Mouse (Mus musculus) midbrain, embryonic 12.5 days (tissue): ENCODE measurements around the gene Spem2. TPM values are rescaled to one million over a fixed set of nuclear protein-coding genes. Genes with fewer than 3 reads are reported as not detected.
A peak's percentile ranks its signal among the peaks of the same experiment; 100 is the strongest.

Experiments
- ATAC-seq: fragments of 200-750 bp; cut with Nextera tagmentation; 2 replicates; pipeline ENCODE4 v1.8.0; 2017; ENCODE audit warnings: low read depth, moderate TSS enrichment, moderate library complexity; ENCODE audit not compliant: low FRiP score
- H3K27ac ChIP-seq: fragments of 300-500 bp; sonication (generic); replicated peaks from 2 replicates; pipeline ENCODE4 v1.5.1; 2016; ENCODE audit warnings: mild to moderate bottlenecking
- H3K27me3 ChIP-seq: fragments of 300-500 bp; sonication (generic); 2 replicates; pipeline ENCODE4 v1.6.1; 2016; ENCODE audit warnings: mild to moderate bottlenecking
- H3K36me3 ChIP-seq: fragments of 300-500 bp; sonication (generic); 2 replicates; pipeline ENCODE4 v1.6.1; 2016
- H3K4me1 ChIP-seq: fragments of 300-500 bp; sonication (generic); 2 replicates; pipeline ENCODE4 v1.6.1; 2016
- H3K4me2 ChIP-seq: fragments of 300-500 bp; sonication (generic); replicated peaks from 2 replicates; pipeline ENCODE4 v1.6.1; 2016; ENCODE audit warnings: mild to moderate bottlenecking, moderate library complexity
- H3K4me3 ChIP-seq: fragments of 300-500 bp; sonication (generic); 2 replicates; pipeline ENCODE4 v1.5.1; 2016; ENCODE audit warnings: mild to moderate bottlenecking
- H3K9ac ChIP-seq: fragments of 300-500 bp; sonication (generic); replicated peaks from 2 replicates; pipeline ENCODE4 v1.6.1; 2016; ENCODE audit warnings: mild to moderate bottlenecking, moderate library complexity
- H3K9me3 ChIP-seq: fragments of 300-500 bp; sonication (generic); 2 replicates; pipeline ENCODE4 v1.6.1; 2016; ENCODE audit warnings: mild to moderate bottlenecking
- WGBS: fragments of 180-500 bp; shearing (Covaris S2); methylation state at CpG from one replicate; pipeline ENCODE4 v1.1.7; 2016; 5-methylcytosine and 5-hydroxymethylcytosine counted together
- polyA plus RNA-seq: library from polyadenylated mRNA; unstranded; fragments of >200 nt; fragmentation: Nextera tagmentation; extraction: Ambion mirVana; gene quantifications from 2 replicates; pipeline ENCODE4 v1.2.1, GENCODE M21; 2016

The Spem2 gene
- polyA plus RNA-seq, 1 experiment from 2014 or later = not detected

DNA sequence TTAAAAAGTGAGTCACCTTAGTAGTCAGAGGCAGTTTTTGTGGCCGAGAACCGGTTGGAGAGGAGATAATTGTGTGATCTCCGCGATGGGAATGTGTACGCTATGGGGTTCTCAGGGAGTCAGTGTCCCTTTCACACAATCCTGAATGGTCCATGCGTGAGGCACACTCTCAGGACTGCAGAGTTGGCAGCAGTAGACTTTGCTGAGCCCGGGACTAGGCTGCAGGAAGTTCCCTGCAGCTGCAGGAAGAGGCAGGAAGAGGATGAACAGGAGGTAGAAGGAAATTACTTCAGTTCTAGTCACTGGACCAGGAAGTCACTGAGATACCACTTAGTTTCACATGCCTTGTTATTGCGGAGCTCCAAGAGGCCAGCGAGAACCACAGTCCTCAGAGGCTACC lies 30.9 kb upstream of the Spem2 start:
- H3K27ac ChIP-seq = no peak overlapping the region
- 93% methylated on average over 9 of the region's 9 CpGs for WGBS
- no peak for ATAC-seq
- no peak overlapping the region for H3K9ac ChIP-seq
- H3K9me3 ChIP-seq = no peaks in the 10 kb centered on the region
- H3K4me2 ChIP-seq = no peak overlapping the region
- H3K4me1 ChIP-seq = peaks cover 32% of the 10 kb centered on the region
- no peak overlapping the region for H3K4me3 ChIP-seq
- H3K36me3 ChIP-seq = peaks cover 46% of the 10 kb centered on the region
- no peaks in the 10 kb centered on the region for H3K27me3 ChIP-seq

DNA sequence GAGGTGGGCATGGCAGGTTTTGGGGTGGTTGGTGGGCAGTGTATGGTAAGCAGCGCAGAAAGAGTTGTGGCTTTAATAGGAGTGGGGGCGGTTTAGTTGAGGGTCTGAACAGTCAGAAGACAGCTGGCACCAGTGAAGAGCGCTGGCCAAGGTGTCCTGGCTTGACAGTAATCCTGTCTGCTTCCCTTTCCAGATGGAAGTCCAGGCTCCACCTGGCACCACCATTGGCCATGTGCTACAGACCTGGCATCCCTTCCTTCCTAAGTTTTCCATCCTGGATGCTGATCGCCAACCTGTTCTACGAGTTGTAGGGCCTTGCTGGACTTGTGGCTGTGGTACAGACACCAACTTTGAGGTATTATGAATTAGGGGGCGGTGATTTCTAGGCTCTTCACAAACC lies 29.8 kb upstream of the Spem2 start:
- Histone ChIP-seq H3K36me3 (peaks cover 46% of the 10 kb centered on the region), H3K9ac (0 out of 2 replicates have a peak overlapping the region, but pooled peaks have one; percentile 84), H3K4me2 (peak overlapping the region; percentile 70), H3K4me1 (peaks cover 32% of the 10 kb centered on the region), H3K4me3 (peak overlapping the region; percentile 75; the same call in 1 of the 2 replicates), H3K27me3 (no peaks in the 10 kb centered on the region), H3K9me3 (no peaks in the 10 kb centered on the region), H3K27ac (0 out of 2 replicates have a peak overlapping the region, but pooled peaks have one; percentile 1)
- no peak for ATAC-seq
- 95% methylated on average over 6 of the region's 6 CpGs for WGBS

DNA sequence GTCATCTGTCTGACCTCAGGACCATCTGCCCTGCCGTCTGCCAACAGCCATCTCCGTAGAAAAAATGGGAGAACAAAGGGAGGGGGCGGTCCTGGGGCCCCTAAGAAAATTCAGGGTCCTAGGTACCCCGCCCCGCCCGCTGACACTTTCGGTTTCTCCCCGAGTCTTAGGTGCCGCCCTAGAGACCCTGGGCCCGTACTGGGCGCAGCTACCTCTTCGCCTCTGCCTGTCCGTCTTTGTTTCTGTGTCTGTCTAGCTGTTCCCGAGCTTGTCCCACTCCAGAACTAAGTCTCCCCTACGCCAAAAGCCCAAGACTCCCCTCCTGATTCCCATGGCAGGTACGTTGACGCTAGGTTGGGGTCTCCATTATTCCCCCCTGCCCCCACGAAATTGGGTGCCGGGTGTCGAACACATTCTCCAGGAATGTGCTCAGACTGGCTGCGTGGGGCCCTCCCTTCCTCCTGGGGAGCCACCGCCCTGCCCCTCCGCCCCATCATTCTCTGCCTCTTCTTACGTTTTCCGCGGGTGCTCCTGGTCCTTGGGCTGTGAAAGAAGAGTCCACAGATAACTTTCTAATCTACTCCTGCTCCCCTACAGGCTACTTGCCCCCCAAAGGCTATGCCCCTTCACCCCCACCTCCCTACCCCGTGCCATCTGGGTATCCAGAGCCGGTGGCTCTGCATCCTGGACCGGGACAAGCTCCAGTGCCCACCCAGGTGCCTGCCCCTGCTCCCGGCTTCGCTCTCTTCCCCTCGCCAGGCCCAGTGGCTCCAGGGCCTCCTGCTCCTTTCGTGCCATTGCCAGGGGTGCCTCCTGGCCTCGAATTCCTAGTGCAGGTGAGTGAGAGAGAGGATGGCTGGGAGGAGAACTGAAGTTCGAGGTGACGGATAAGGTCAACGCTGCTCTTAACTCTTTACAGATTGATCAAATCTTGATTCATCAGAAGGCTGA lies 28.7 kb upstream of the Spem2 start:
- peak overlapping the region; percentile 75 for H3K4me3 ChIP-seq
- 13% methylated on average over 36 of the region's 37 CpGs for WGBS
- H3K27me3 ChIP-seq = no peaks in the 10 kb centered on the region
- no peaks in the 10 kb centered on the region for H3K9me3 ChIP-seq
- peak overlapping the region; percentile 95 for H3K27ac ChIP-seq
- H3K4me1 ChIP-seq = peaks cover 32% of the 10 kb centered on the region
- ATAC-seq = peak; percentile 35
- peak overlapping the region; percentile 70 for H3K4me2 ChIP-seq
- H3K36me3 ChIP-seq = peaks cover 43% of the 10 kb centered on the region
- H3K9ac ChIP-seq = peak overlapping the region; percentile 84

DNA sequence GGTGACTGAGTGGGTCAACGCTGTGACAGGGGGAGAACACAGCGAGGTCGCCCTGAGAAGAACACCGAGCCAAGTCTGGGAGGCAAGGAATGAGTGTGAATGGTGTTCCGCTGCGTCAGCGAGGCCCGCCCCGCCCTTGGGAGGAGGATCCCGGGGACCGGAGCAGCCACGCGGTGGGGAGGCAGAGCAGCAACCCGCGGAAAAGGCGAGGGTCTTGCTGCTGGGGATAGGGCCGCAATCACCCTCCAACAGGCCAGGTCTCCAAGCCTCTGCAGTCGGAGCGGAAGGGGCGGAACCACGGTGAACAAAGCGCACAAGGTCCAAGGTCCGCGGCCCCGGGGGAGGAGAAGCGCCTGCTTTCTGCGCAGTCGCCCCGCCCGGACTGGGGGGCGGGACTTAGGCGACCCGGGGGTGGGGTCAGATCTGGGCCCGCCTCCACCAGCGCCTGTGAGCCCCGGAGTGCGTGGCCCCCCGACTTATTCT lies 28.0 kb upstream of the Spem2 start, which contains the start of gene Plscr3:
Gene Plscr3, plus strand, starts transcription at position 179 of the 483 bp plus-strand sequence.
- Histone ChIP-seq H3K4me2 (peak within 1 kb of the TSS; percentile 70), H3K36me3 (peaks cover 35% of the 10 kb centered on the region), H3K27me3 (no peaks in the 10 kb centered on the region), H3K4me1 (peaks cover 32% of the 10 kb centered on the region), H3K9me3 (no peaks in the 10 kb centered on the region), H3K27ac (peak within 1 kb of the TSS; percentile 95), H3K4me3 (peak within 1 kb of the TSS; percentile 75), H3K9ac (peak within 1 kb of the TSS; percentile 84)
- 1% methylated on average over 33 of the region's 38 CpGs for WGBS
- peak; percentile 94 for ATAC-seq

DNA sequence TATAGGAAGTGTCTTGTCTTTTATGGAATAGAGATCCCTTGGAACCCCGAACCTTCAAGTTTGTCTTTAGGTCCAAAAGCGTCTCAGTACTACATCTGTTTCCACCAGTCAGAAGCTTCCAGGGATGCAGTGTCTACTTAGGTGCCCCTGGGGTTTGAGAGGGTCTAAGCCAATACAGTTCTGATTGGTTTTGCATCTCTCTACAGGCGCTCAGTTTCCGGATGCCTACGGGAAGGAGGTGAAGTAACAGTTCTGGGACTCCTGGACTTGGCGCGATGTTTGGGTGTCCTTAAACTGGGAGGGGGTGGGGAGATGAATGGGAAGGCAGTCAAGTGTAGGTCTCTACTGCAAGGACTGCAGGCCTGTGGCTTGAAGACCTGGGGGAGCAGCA lies 20.4 kb upstream of the Spem2 start:
- ATAC-seq = peak; percentile 3; the same call in 1 of the 2 replicates
- WGBS = 0% methylated on average over 7 of the region's 7 CpGs
- H3K9me3 ChIP-seq = no peaks in the 10 kb centered on the region

DNA sequence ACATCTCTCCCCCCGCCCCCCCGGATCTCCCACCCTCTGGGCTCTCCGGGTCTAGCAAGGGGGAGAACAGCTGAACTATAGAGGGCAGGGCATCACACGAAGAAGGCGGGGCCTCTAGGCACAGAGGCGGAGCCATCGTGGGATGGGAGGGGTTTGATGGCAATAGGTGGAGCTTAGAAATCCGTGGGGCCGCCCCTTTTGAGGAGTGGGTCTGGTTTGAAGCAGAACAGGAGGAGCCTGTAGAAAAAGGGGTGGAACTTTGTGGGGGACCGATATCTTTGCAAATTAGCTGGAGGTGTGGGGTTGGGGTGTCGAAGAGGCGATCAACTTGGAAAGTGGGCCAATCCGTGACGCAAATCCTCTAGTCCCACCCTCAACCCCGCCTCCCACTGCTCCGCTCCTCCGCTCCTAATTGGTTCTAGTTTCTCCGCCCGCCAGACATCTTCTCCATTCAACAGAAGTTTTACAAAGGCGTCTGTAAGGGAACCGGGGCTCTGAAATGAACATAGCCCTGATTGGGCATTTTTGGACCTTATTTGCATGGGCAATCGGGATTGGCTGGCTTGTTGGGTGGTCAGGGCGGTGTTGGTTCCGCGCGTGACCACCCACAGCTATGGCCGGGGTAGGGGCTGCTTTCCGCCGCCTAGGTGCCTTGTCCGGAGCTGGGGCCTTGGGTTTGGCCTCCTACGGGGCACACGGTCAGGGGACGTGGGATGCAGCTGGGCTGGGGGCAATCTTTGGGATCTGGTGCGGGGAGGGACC lies 19.9 kb upstream of the Spem2 start, which contains the start of gene Tmem256:
Gene Tmem256, plus strand, starts transcription at position 563 of the 762 bp plus-strand sequence.
- peak within 1 kb of the TSS; percentile 96 for H3K4me2 ChIP-seq
- H3K9me3 ChIP-seq = no peaks in the 10 kb centered on the region
- WGBS = under 1% methylated on average over 34 of the region's 34 CpGs
- H3K9ac ChIP-seq = peak within 1 kb of the TSS; percentile 86
- peaks cover 9% of the 10 kb centered on the region for H3K27me3 ChIP-seq
- H3K4me3 ChIP-seq = peak within 1 kb of the TSS; percentile 82
- H3K4me1 ChIP-seq = peaks cover 42% of the 10 kb centered on the region
- H3K27ac ChIP-seq = peak within 1 kb of the TSS; percentile 93
- peak; percentile 86 for ATAC-seq
- peaks cover 9% of the 10 kb centered on the region for H3K36me3 ChIP-seq

More for the DNA sequence above, 20.4 kb upstream of the Spem2 start:
- H3K27ac ChIP-seq = peak overlapping the region; percentile 93
- H3K9ac ChIP-seq = peak overlapping the region; percentile 60
- H3K4me2 ChIP-seq = peak overlapping the region; percentile 96
- H3K36me3 ChIP-seq = peaks cover 3% of the 10 kb centered on the region
- peaks cover 40% of the 10 kb centered on the region for H3K4me1 ChIP-seq
- peaks cover 3% of the 10 kb centered on the region for H3K27me3 ChIP-seq
- H3K4me3 ChIP-seq = peak overlapping the region; percentile 82

DNA sequence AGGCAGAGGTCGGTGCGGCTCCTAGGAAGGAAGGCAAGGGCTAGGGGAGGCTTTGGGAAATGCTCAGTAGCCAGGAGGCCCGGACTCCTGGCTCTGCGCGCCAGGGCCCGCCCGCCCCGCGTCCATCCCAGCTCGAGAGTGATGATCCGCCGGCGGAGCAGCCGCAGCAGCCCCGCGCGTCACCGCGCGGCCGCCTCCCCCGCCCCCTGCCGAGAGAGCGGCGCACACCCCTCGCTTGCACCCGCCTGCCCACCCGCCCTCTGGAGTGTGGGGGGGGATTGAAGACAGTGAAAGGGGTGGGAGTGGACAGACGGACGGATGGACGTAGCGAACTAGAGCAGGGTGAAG lies 19.3 kb upstream of the Spem2 start, which contains the start of gene Nlgn2:
Gene Nlgn2, minus strand, starts transcription at position 181 of the 348 bp plus-strand sequence.
- H3K9ac ChIP-seq = peak within 1 kb of the TSS; percentile 86
- H3K27me3 ChIP-seq = peaks cover 9% of the 10 kb centered on the region
- H3K9me3 ChIP-seq = no peaks in the 10 kb centered on the region
- peak within 1 kb of the TSS; percentile 82 for H3K4me3 ChIP-seq
- H3K4me2 ChIP-seq = peak within 1 kb of the TSS; percentile 96
- H3K27ac ChIP-seq = peak within 1 kb of the TSS; percentile 93
- ATAC-seq = peak; percentile 55
- WGBS = under 1% methylated on average over 32 of the region's 32 CpGs
- H3K4me1 ChIP-seq = peaks cover 42% of the 10 kb centered on the region
- H3K36me3 ChIP-seq = peaks cover 15% of the 10 kb centered on the region

DNA sequence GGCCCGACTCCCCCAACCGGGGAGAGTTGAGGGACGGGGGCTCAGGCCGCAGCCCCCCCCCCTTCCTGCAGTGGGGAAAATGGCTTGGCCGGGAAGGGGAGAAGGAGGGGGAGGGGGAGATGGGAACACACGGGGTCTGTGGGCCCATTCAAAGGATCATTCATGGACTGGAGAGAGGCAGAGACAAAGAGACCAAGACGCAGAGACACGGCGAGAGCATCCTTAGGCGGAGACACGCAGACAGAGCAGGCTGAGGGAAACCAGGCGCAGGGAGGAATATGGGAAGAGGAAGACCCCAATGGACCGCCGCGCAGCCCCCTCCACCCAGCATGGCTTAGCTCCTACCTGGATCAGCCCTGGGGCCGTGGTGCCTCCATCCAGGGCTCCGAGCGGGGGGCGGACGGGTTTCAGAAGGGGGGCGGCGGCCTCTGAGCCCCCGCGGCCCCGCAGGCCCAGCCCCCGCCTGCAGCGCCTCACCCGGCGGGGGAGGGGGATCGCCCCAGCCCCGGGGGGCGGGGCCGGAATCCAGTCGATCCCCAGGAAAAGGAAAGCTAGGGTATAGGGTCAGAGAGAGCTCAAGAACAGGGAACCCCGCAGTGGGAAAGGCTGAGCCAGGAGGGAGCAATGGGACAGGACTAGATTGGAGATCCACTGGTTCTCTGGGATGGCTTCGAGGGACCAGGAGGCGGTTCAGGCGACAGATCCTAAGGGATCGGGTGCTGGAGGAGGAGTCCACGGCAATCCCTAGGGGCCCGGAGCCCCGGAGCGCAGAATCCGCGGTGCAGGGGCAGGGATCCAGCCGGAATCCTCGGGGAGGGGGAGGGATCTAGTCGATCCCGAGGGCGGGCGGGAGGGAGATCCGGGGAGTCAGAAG lies 18.7 kb upstream of the Spem2 start:
- Histone ChIP-seq H3K4me3 (peak overlapping the region; percentile 82), H3K27me3 (peaks cover 9% of the 10 kb centered on the region), H3K4me2 (peak overlapping the region; percentile 96), H3K4me1 (peaks cover 46% of the 10 kb centered on the region), H3K9ac (peak overlapping the region; percentile 86), H3K9me3 (no peaks in the 10 kb centered on the region), H3K27ac (peak overlapping the region; percentile 93), H3K36me3 (peaks cover 21% of the 10 kb centered on the region)
- WGBS = 1% methylated on average over 51 of the region's 52 CpGs
- ATAC-seq = 0 out of 2 replicates have a peak, but pooled peaks have one; percentile 2

DNA sequence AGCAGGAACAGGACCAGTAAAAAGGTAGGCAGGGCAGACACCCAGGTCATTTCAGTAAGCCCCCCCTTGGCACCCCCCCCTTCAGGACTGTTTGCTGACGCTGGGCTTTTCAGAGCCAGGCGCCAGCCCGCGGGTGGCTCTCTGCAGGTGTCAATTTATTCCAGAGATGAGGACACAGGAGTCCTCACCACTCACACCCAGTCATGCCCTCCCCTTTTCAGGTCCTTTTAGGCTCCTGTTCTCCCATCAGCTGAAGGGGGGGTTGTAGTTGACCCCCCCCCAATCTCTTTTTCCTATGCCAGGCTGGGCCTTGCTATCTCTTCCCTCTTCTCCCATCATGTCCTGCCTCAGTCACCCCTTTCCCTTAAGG lies 17.7 kb upstream of the Spem2 start:
- WGBS = 11% methylated on average over 4 of the region's 4 CpGs
- peak overlapping the region; percentile 86 for H3K9ac ChIP-seq
- H3K9me3 ChIP-seq = no peaks in the 10 kb centered on the region
- no peak for ATAC-seq
- H3K27ac ChIP-seq = peak overlapping the region; percentile 93
- peaks cover 47% of the 10 kb centered on the region for H3K4me1 ChIP-seq
- H3K27me3 ChIP-seq = peaks cover 9% of the 10 kb centered on the region
- H3K4me3 ChIP-seq = peak overlapping the region; percentile 82
- H3K4me2 ChIP-seq = peak overlapping the region; percentile 96
- H3K36me3 ChIP-seq = peaks cover 31% of the 10 kb centered on the region

DNA sequence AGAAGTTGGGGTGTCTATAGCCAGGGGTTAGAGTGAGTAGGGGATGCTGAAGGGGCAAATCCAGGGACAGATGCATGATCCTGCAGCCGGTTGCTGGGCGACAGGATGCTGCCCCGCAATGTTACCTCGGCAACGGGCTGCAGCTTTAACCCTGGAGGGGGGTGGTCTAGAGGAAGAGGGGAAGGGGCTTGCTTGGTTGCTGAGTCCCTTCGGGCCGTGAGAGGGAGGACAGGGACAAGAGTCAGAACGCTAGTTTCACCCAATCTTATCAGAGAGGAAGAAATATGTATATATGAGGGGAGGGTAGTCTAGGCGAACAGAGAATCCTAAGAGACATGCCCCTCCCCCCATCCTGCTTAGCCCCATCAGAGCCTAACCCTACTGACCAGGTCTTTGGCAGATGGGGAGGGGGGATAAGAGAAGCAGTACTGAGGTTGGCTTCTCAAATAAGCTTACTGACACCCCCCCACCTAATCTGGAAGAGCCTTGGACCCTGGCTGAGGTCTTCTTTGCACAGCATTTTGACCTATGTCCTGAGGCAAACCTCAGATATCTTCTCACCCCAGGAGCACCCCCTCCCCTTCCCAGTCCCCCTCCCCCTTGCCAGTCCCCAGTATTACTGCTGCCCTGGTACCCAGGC lies 17.2 kb upstream of the Spem2 start:
- Histone ChIP-seq H3K4me1 (peaks cover 47% of the 10 kb centered on the region), H3K36me3 (peaks cover 35% of the 10 kb centered on the region), H3K9ac (peak overlapping the region; percentile 86), H3K4me2 (peak overlapping the region; percentile 96), H3K27ac (peak overlapping the region; percentile 93), H3K27me3 (peaks cover 9% of the 10 kb centered on the region), H3K9me3 (no peaks in the 10 kb centered on the region), H3K4me3 (peak overlapping the region; percentile 82)
- ATAC-seq = no peak
- WGBS = under 1% methylated on average over 9 of the region's 9 CpGs
